In genomic region chr17:56008356-56009087, GRCm38 (mm10) we compare ENCODE assay signal across 8 mouse cellular contexts. TPM values are rescaled to one million over a fixed set of nuclear protein-coding genes. Genes with fewer than 3 reads are reported as not detected.
DNase-seq lines count a peak whose midpoint lies in the region; ATAC-seq and TF ChIP-seq lines count a peak whose summit lies in the region.

No protein-coding gene starts in this region.

- CTCF ChIA-PET in Patski (lab: Charles Lee): interaction anchor here (1.0 to 3.4 kb wide), 10 partner anchors 9 to 306 kb away, joined by 3 to 48 read pairs (median 4); partner anchors contain the start of genes Sh3gl1 and Ubxn6

- in situ Hi-C loops in Patski (cut with MboI; ENCODE audit: low pct_unique_long_range_greater_than_20kb): loop anchor here (25.0 kb wide), 1 partner anchor 296 kb away; the partner anchor contains the start of gene Pot1b

- peak overlapping the region; percentile 99 for H3K27ac ChIP-seq in hindbrain, embryonic 13.5 days

- no peaks in the 10 kb centered on the region for H3K9me3 ChIP-seq in hindbrain, embryonic 13.5 days

- peak overlapping the region; percentile 79 for H3K4me3 ChIP-seq in hindbrain, embryonic 13.5 days

- peaks cover 41% of the 10 kb centered on the region for H3K4me1 ChIP-seq in hindbrain, embryonic 13.5 days (replicated peaks)

- ATAC-seq in Patski: peak; percentile 87
- peak; percentile 92 for ATAC-seq in hindbrain, embryonic 13.5 days (ENCODE audit: low FRiP score)

- under 1% methylated on average over 21 of the region's 21 CpGs for WGBS in hindbrain, embryonic 13.5 days

- no peak for TF ChIP-seq CTCF in Patski (IDR thresholded peaks at IDR 0.05)

- peak; percentile 89 for DNase-seq in Patski (ENCODE audit: low read depth, low spot score)
- peak; percentile 93 to 94 for DNase-seq in cerebellum, postnatal 14 days
- DNase-seq in frontal cortex, postnatal 14 days (ENCODE audit: low spot score in 2 of 2): peak; percentile 94
- DNase-seq in layer of hippocampus, postnatal 25 days (ENCODE audit: extremely low spot score in 1 of 2, low spot score in 1 of 2): peak; percentile 69 to 73
- peak; percentile 97 for DNase-seq in lung, postnatal 25 days (ENCODE audit: low spot score)
- DNase-seq in retina, embryonic 14.5 days (ENCODE audit: low spot score): peak; percentile 98
- DNase-seq in thymus, postnatal 4 days: peak; percentile 87

- H3K4me2 ChIP-seq in hindbrain, embryonic 13.5 days: peak overlapping the region; percentile 91

- peaks cover 26% of the 10 kb centered on the region for H3K36me3 ChIP-seq in hindbrain, embryonic 13.5 days

- peak overlapping the region; percentile 93 for H3K9ac ChIP-seq in hindbrain, embryonic 13.5 days

- POLR2A ChIA-PET in Patski (lab: Charles Lee): interaction anchor here (0.8 to 2.3 kb wide), 7 partner anchors 9 to 32 kb away, joined by 3 to 10 read pairs (median 6); partner anchors contain the start of genes Chaf1a, Fsd1 and Sh3gl1

- H3K27me3 ChIP-seq in Patski: no peaks in the 10 kb centered on the region
- H3K27me3 ChIP-seq in hindbrain, embryonic 13.5 days: 0 out of 2 replicates have a peak, but pooled peaks cover 11% of the 10 kb centered on the region

RNA-seq across cellular contexts. Expression of gene Mpnd, which starts 3.0 kb away (rescaled TPM):
- polyA plus RNA-seq in Patski (2021): 174 TPM
- 159 and 163 TPM in 2 replicates for polyA plus RNA-seq in hindbrain, embryonic 13.5 days (2015; fragmentation: Nextera tagmentation; extraction: Ambion mirVana)
- total RNA-seq in layer of hippocampus, postnatal 25 days (2021): 100 to 1,000 TPM; 110 to 116 TPM

RNA-seq across cellular contexts. Expression of gene Stap2, which starts 3.1 kb away (rescaled TPM):
- polyA plus RNA-seq in Patski (2021): 14.2 TPM
- 5.7 and 5.8 TPM in 2 replicates for polyA plus RNA-seq in hindbrain, embryonic 13.5 days (2015; fragmentation: Nextera tagmentation; extraction: Ambion mirVana)
- 1 to 10 TPM; 2.7 to 3.2 TPM for total RNA-seq in layer of hippocampus, postnatal 25 days (2021)

RNA-seq across cellular contexts. Expression of gene Fsd1, which starts 22.2 kb away (rescaled TPM):
- polyA plus RNA-seq in Patski (2021): 26.2 TPM
- 159 and 172 TPM in 2 replicates for polyA plus RNA-seq in hindbrain, embryonic 13.5 days (2015; fragmentation: Nextera tagmentation; extraction: Ambion mirVana)
- 10 to 100 TPM; 72.4 to 82.6 TPM for total RNA-seq in layer of hippocampus, postnatal 25 days (2021)

RNA-seq across cellular contexts. Expression of gene Sh3gl1, which starts 27.9 kb away (rescaled TPM):
- 85.2 TPM for polyA plus RNA-seq in Patski (2021)
- polyA plus RNA-seq in hindbrain, embryonic 13.5 days (2015; fragmentation: Nextera tagmentation; extraction: Ambion mirVana): 116 and 118 TPM in 2 replicates
- 10 to 100 TPM; 63.1 to 64.0 TPM for total RNA-seq in layer of hippocampus, postnatal 25 days (2021)

RNA-seq across cellular contexts. Expression of gene Chaf1a, which starts 31.7 kb away (rescaled TPM):
- polyA plus RNA-seq in Patski (2021): 18.0 TPM
- 6.1 and 6.9 TPM in 2 replicates for polyA plus RNA-seq in hindbrain, embryonic 13.5 days (2015; fragmentation: Nextera tagmentation; extraction: Ambion mirVana)
- total RNA-seq in layer of hippocampus, postnatal 25 days (2021): 1 to 10 TPM; 3.9 to 4.9 TPM

Comparison
In these comparisons a context has a peak if more than half of its experiments do, and no peak if none do; other contexts are left out.
1. Peak in every context shown above with its lines: DNase-seq, ATAC-seq, H3K4me3 ChIP-seq and H3K27ac ChIP-seq.